ENCODE assay signal across 32 mouse cellular contexts in the genomic region with DNA sequence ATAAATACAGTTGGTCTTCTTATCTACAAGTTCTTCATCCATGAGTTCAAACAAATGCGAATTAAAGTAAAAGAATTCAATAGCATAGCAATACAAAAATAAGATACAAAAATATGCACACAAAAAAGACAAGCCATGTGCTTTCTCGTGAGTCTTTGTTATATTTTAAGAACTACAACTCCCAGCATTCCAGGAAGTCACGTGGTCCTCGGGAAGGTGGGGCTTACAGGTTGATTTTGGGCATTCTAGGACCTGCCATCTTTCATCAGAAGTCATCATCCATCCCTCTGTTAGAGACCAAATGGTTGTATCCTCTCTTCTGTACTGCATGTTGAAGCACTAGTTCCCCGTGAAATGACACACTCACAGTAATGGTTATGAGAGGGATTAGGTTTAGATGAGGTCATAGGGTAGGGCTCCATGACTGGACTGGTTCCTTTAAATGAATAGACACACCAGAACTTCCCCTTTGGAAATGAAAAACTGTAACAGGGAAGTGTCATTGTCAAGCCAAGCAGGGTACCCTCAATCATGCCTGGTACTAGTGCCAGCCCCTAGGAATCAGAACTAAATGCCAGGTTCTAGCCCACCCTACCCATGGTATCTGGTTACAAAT. TPM values are rescaled to one million over a fixed set of nuclear protein-coding genes. Genes with fewer than 3 reads are reported as not detected.
A peak's percentile ranks its signal among the peaks of the same experiment; 100 is the strongest.
DNase-seq lines count a peak whose midpoint lies in the region; ATAC-seq lines count a peak whose summit lies in the region.
"Had no signal": no experiment of that assay in that cellular context is flagged by ENCODE, and none has a peak within 500 bp of the region (broad histone marks: within the 10 kb centered on the region; RNA-seq: fewer than 3 reads in every experiment).

No protein-coding gene starts in this region.

- H3K27ac ChIP-seq in macrophage, result peak overlapping the region; percentile 60
- H3K27ac ChIP-seq in hindbrain, embryonic 12.5 days, result no peak overlapping the region
- no peak overlapping the region for H3K27ac ChIP-seq in kidney, embryonic 15.5 days
- H3K27ac ChIP-seq: embryonic facial prominence, embryonic 12.5 days; forebrain, embryonic 15.5 days; heart, embryonic 13.5 days; hindbrain, embryonic 10.5 days; liver, embryonic 12.5 days; midbrain, embryonic 13.5 days; neural tube, embryonic 15.5 days had no signal

- no peak overlapping the region for H3K9ac ChIP-seq in hindbrain, embryonic 12.5 days
- H3K9ac ChIP-seq in kidney, embryonic 15.5 days, result no peak overlapping the region
- H3K9ac ChIP-seq: embryonic facial prominence, embryonic 12.5 days; forebrain, embryonic 15.5 days; heart, embryonic 13.5 days; liver, embryonic 12.5 days; liver, postnatal 0 days; midbrain, embryonic 13.5 days; neural tube, embryonic 15.5 days had no signal

- no peaks in the 10 kb centered on the region for H3K9me3 ChIP-seq in hindbrain, embryonic 12.5 days (replicated peaks)
- no peaks in the 10 kb centered on the region for H3K9me3 ChIP-seq in kidney, embryonic 15.5 days (replicated peaks)
- H3K9me3 ChIP-seq: embryonic facial prominence, embryonic 12.5 days; forebrain, embryonic 15.5 days; heart, embryonic 13.5 days; hindbrain, embryonic 10.5 days; liver, embryonic 12.5 days; midbrain, embryonic 13.5 days; neural tube, embryonic 15.5 days had no signal

- 73% methylated on average over 5 of the region's 5 CpGs for WGBS in macrophage (ENCODE audit: missing documents)
- 87% methylated on average over 5 of the region's 5 CpGs for WGBS in hindbrain, embryonic 12.5 days
- 85% methylated on average over 5 of the region's 5 CpGs for WGBS in kidney, embryonic 15.5 days

- peaks cover 19% of the 10 kb centered on the region; the same call in 1 of the 2 replicates for H3K79me2 ChIP-seq in macrophage (ENCODE audit: inconsistent target)

- H3K36me3 ChIP-seq in macrophage (ENCODE audit: inconsistent target), result no peaks in the 10 kb centered on the region
- H3K36me3 ChIP-seq in hindbrain, embryonic 12.5 days, result no peaks in the 10 kb centered on the region
- H3K36me3 ChIP-seq in kidney, embryonic 15.5 days, result no peaks in the 10 kb centered on the region
- H3K36me3 ChIP-seq: embryonic facial prominence, embryonic 12.5 days; forebrain, embryonic 15.5 days; heart, embryonic 13.5 days; hindbrain, embryonic 10.5 days; liver, embryonic 12.5 days; midbrain, embryonic 13.5 days; neural tube, embryonic 15.5 days had no signal

- no peak overlapping the region for H3K4me3 ChIP-seq in macrophage (ENCODE audit: inconsistent target)
- H3K4me3 ChIP-seq in hindbrain, embryonic 12.5 days, result no peak overlapping the region
- no peak overlapping the region for H3K4me3 ChIP-seq in kidney, embryonic 15.5 days (replicated peaks)
- H3K4me3 ChIP-seq: embryonic facial prominence, embryonic 12.5 days; forebrain, embryonic 15.5 days; heart, embryonic 13.5 days; hindbrain, embryonic 10.5 days; liver, embryonic 12.5 days; midbrain, embryonic 13.5 days; neural tube, embryonic 15.5 days had no signal

- no peaks in the 10 kb centered on the region for H3K4me1 ChIP-seq in hindbrain, embryonic 12.5 days
- H3K4me1 ChIP-seq in kidney, embryonic 15.5 days, result no peaks in the 10 kb centered on the region
- H3K4me1 ChIP-seq: embryonic facial prominence, embryonic 12.5 days; forebrain, embryonic 15.5 days; heart, embryonic 13.5 days; hindbrain, embryonic 10.5 days; midbrain, embryonic 13.5 days; neural tube, embryonic 15.5 days had no signal

- H3K4me2 ChIP-seq in hindbrain, embryonic 12.5 days (replicated peaks), result no peak overlapping the region
- no peak overlapping the region for H3K4me2 ChIP-seq in kidney, embryonic 15.5 days
- H3K4me2 ChIP-seq: embryonic facial prominence, embryonic 12.5 days; forebrain, embryonic 15.5 days; heart, embryonic 13.5 days; liver, embryonic 12.5 days; midbrain, embryonic 13.5 days; neural tube, embryonic 15.5 days had no signal

- ATAC-seq in hindbrain, embryonic 12.5 days (ENCODE audit: low FRiP score), result no peak
- no peak for ATAC-seq in kidney, embryonic 15.5 days (replicated peaks; ENCODE audit: low FRiP score)
- ATAC-seq: activated CD4-positive, CD25-positive, alpha-beta regulatory T cell, adult 4 months; forebrain, embryonic 15.5 days; hindbrain, embryonic 16.5 days; liver, embryonic 12.5 days; liver, postnatal 0 days; lung, postnatal 0 days; midbrain, embryonic 13.5 days had no signal

- DNase-seq in lung, postnatal 36 days, result peak; percentile 19
- DNase-seq in lung, postnatal 10 days, result no peak
- peak; percentile 22 for DNase-seq in R1 (ENCODE audit: low read depth, low spot score)
- DNase-seq in kidney, postnatal 4 days, result no peak
- DNase-seq: adrenal gland, adult 2 months; B cell, adult 2 months; cerebellum, adult 11 months; cerebellum, adult 9-10 months; cerebellum, postnatal 36 days; embryo, embryonic 11 days; heart, postnatal 10 days; kidney, adult 18-20 months; kidney, postnatal 36 days; left cerebral cortex, postnatal 4 days; liver, postnatal 0 days; spleen, adult 18-20 months; thymus, adult 18-20 months; thymus, postnatal 25 days had no signal

- H3K27me3 ChIP-seq in hindbrain, embryonic 12.5 days, result no peaks in the 10 kb centered on the region
- H3K27me3 ChIP-seq in kidney, embryonic 15.5 days, result no peaks in the 10 kb centered on the region
- H3K27me3 ChIP-seq: embryonic facial prominence, embryonic 12.5 days; forebrain, embryonic 15.5 days; heart, embryonic 13.5 days; liver, embryonic 12.5 days; midbrain, embryonic 13.5 days; neural tube, embryonic 15.5 days had no signal

RNA-seq across cellular contexts. Expression of a gene that starts 20.7 kb away (rescaled TPM):
- total RNA-seq in macrophage (2018; cell fraction: chromatin; rRNA removed), result 10 to 100 TPM in 6 of 26 experiments, 1 to 10 TPM in 20; 3.0 to 15.3 (median 7.6) TPM
- 10 to 100 TPM; 19.3 to 34.9 (median 26.7) TPM for total RNA-seq in macrophage (2018; cell fraction: cytosol; rRNA removed)
- total RNA-seq in macrophage (2018; cell fraction: nucleus; rRNA removed), result 10 to 100 TPM in 16 of 26 experiments, 1 to 10 TPM in 10; 7.0 to 16.2 (median 10.6) TPM
- 27.0 to 32.9 TPM (median 32.2 TPM) in 3 replicates for polyA plus RNA-seq in macrophage (2018)
- polyA plus RNA-seq in hindbrain, embryonic 12.5 days (2016; fragmentation: Nextera tagmentation; extraction: Ambion mirVana), result 2.4 and 3.3 TPM in 2 replicates
- 1.1 and 3.7 TPM in 2 replicates for polyA plus RNA-seq in kidney, embryonic 15.5 days (2015; fragmentation: Nextera tagmentation; extraction: Ambion mirVana)
- total RNA-seq: megakaryocyte-erythroid progenitor cell, adult 5-6 weeks had no signal

RNA-seq across cellular contexts. Expression of a gene that starts 48.0 kb away (rescaled TPM):
- total RNA-seq in macrophage (2018; cell fraction: chromatin; rRNA removed), result 10 to 100 TPM in 6 of 26 experiments, 1 to 10 TPM in 20; 2.1 to 15.8 (median 5.7) TPM
- total RNA-seq in macrophage (2018; cell fraction: cytosol; rRNA removed), result 10 to 100 TPM in 25 of 26 experiments, 1 to 10 TPM in 1; 9.9 to 24.9 (median 14.0) TPM
- 10 to 100 TPM in 3 of 26 experiments, 1 to 10 TPM in 23; 1.7 to 14.7 (median 5.0) TPM for total RNA-seq in macrophage (2018; cell fraction: nucleus; rRNA removed)
- 16.3 to 27.9 TPM (median 24.4 TPM) in 3 replicates for polyA plus RNA-seq in macrophage (2018)
- polyA plus RNA-seq in hindbrain, embryonic 12.5 days (2016; fragmentation: Nextera tagmentation; extraction: Ambion mirVana), result 54.9 and 62.3 TPM in 2 replicates
- polyA plus RNA-seq in kidney, embryonic 15.5 days (2015; fragmentation: Nextera tagmentation; extraction: Ambion mirVana), result 79.2 and 79.3 TPM in 2 replicates

Comparison
In these comparisons a context has a peak if more than half of its experiments do, and no peak if none do; other contexts are left out.
1. DNase-seq: peak in lung, postnatal 36 days (single experiment) and R1 (single experiment); none in lung, postnatal 10 days (single experiment) and kidney, postnatal 4 days (0 of 2).